In genomic region chr19:11065202-11065875, GRCm38 (mm10) we compare ENCODE assay signal across 19 mouse cellular contexts. TPM values are rescaled to one million over a fixed set of nuclear protein-coding genes. Genes with fewer than 3 reads are reported as not detected.
DNase-seq lines count a peak whose midpoint lies in the region; ATAC-seq and TF ChIP-seq lines count a peak whose summit lies in the region.
"Had no signal": no experiment of that assay in that cellular context is flagged by ENCODE, and none has a peak within 500 bp of the region (broad histone marks: within the 10 kb centered on the region; RNA-seq: fewer than 3 reads in every experiment).

No protein-coding gene starts in this region.

- H3K27me3 ChIP-seq in thymus, adult 2 months (ENCODE audit: control insufficient read depth, insufficient read depth, low read length): no peaks in the 10 kb centered on the region
- no peaks in the 10 kb centered on the region for H3K27me3 ChIP-seq in liver, postnatal 0 days (ENCODE audit: insufficient read depth, low read length)
- no peaks in the 10 kb centered on the region for H3K27me3 ChIP-seq in hindbrain, embryonic 14.5 days (ENCODE audit: control insufficient read depth, insufficient read depth, low read length)
- H3K27me3 ChIP-seq: forebrain, embryonic 15.5 days had no signal

- 6% methylated on average over 2 of the region's 2 CpGs for WGBS in thymus, adult 2 months
- WGBS in liver, postnatal 0 days (ENCODE audit: insufficient replicate concordance): 30% methylated on average over 2 of the region's 2 CpGs
- 93% methylated on average over 2 of the region's 2 CpGs for WGBS in hindbrain, embryonic 14.5 days

- intact Hi-C loops in heart, postnatal 14 days (cut with DNase I): no loop called here

- H3K4me1 ChIP-seq in thymus, adult 2 months (replicated peaks; ENCODE audit: control insufficient read depth, insufficient read depth, low read length): peaks cover 6% of the 10 kb centered on the region
- H3K4me1 ChIP-seq in liver, postnatal 0 days (ENCODE audit: insufficient read depth): no peaks in the 10 kb centered on the region
- no peaks in the 10 kb centered on the region for H3K4me1 ChIP-seq in hindbrain, embryonic 14.5 days (replicated peaks; ENCODE audit: control insufficient read depth, insufficient read depth, low read length)
- H3K4me1 ChIP-seq: forebrain, embryonic 15.5 days had no signal

- no peak for TF ChIP-seq CTCF in thymus, adult 2 months (IDR thresholded peaks at IDR 0.05; ENCODE audit: borderline replicate concordance, control insufficient read depth, extremely low read depth, insufficient read depth, low read length, poor library complexity)
- peak; percentile 20; the same call in 1 of the 2 replicates for TF ChIP-seq CTCF in liver, postnatal 0 days (IDR thresholded peaks at IDR 0.05; ENCODE audit: low read depth)

- no peaks in the 10 kb centered on the region for H3K36me3 ChIP-seq in thymus, adult 2 months (ENCODE audit: control insufficient read depth, insufficient read depth, low read length)
- H3K36me3 ChIP-seq in liver, postnatal 0 days (replicated peaks; ENCODE audit: insufficient read depth, low read length): no peaks in the 10 kb centered on the region
- no peaks in the 10 kb centered on the region for H3K36me3 ChIP-seq in hindbrain, embryonic 14.5 days (replicated peaks; ENCODE audit: control insufficient read depth, insufficient read depth)
- H3K36me3 ChIP-seq: forebrain, embryonic 15.5 days had no signal

- TF ChIP-seq POLR2A in thymus, adult 2 months (IDR thresholded peaks at IDR 0.05; ENCODE audit: control insufficient read depth, extremely low read depth, insufficient read depth, low read length, poor library complexity): no peak

- H3K9me3 ChIP-seq in liver, postnatal 0 days (ENCODE audit: low read length): no peaks in the 10 kb centered on the region
- 0 out of 2 replicates have a peak, but pooled peaks cover 7% of the 10 kb centered on the region for H3K9me3 ChIP-seq in hindbrain, embryonic 14.5 days (ENCODE audit: control insufficient read depth, low read length)
- H3K9me3 ChIP-seq: forebrain, embryonic 15.5 days had no signal

- H3K4me3 ChIP-seq in thymus, adult 2 months (ENCODE audit: control insufficient read depth, insufficient read depth, low read length): no peak overlapping the region
- H3K4me3 ChIP-seq in liver, postnatal 0 days (ENCODE audit: low read depth, low read length): no peak overlapping the region
- H3K4me3 ChIP-seq in hindbrain, embryonic 14.5 days (replicated peaks; ENCODE audit: low read length): no peak overlapping the region
- H3K4me3 ChIP-seq: forebrain, embryonic 15.5 days had no signal

- peak; percentile 86 for DNase-seq in heart, adult 11 months
- no peak for DNase-seq in heart, postnatal 14 days
- peak; percentile 11 for DNase-seq in thymus, adult 2 months
- DNase-seq in thymus, postnatal 25 days: no peak
- DNase-seq in liver, postnatal 0 days: no peak
- no peak for DNase-seq in adrenal gland, adult 2 months
- no peak for DNase-seq in hindbrain, embryonic 14.5 days (ENCODE audit: low spot score)
- DNase-seq: adrenal gland, postnatal 25 days; cerebellum, postnatal 36 days; gastrocnemius, postnatal 36 days; kidney, postnatal 10 days had no signal

- H3K4me2 ChIP-seq in liver, postnatal 0 days (ENCODE audit: low read depth, low read length): no peak overlapping the region
- H3K4me2 ChIP-seq in hindbrain, embryonic 14.5 days (replicated peaks): no peak overlapping the region
- H3K4me2 ChIP-seq: forebrain, embryonic 15.5 days had no signal

- H3K9ac ChIP-seq in liver, postnatal 0 days (replicated peaks): no peak overlapping the region
- H3K9ac ChIP-seq in hindbrain, embryonic 14.5 days: no peak overlapping the region
- H3K9ac ChIP-seq: forebrain, embryonic 15.5 days had no signal

- no peak for TF ChIP-seq EP300 in liver, postnatal 0 days (IDR thresholded peaks at IDR 0.05; ENCODE audit: low read depth)

- H3K27ac ChIP-seq in thymus, adult 2 months (ENCODE audit: control insufficient read depth, insufficient read depth, low read length): no peak overlapping the region
- H3K27ac ChIP-seq in liver, postnatal 0 days (ENCODE audit: low read depth): peak overlapping the region; percentile 69; the same call in 1 of the 2 replicates
- H3K27ac ChIP-seq in hindbrain, embryonic 14.5 days: no peak overlapping the region
- H3K27ac ChIP-seq: forebrain, embryonic 15.5 days; hindbrain, postnatal 0 days had no signal

- peak; percentile 59 for ATAC-seq in liver, postnatal 0 days
- no peak for ATAC-seq in erythroblast, adult 5-6 weeks (replicated peaks; ENCODE audit: low FRiP score, poor library complexity, severe bottlenecking)
- ATAC-seq in hindbrain, embryonic 14.5 days (ENCODE audit: low FRiP score): no peak
- ATAC-seq: forebrain, embryonic 15.5 days; hindbrain, postnatal 0 days; midbrain, embryonic 16.5 days had no signal

RNA-seq across cellular contexts. Expression of gene Ms4a8a, which starts 15.6 kb away (rescaled TPM):
- 1 to 10 TPM; 1.8 to 2.7 TPM for total RNA-seq in heart, postnatal 14 days (2021)
- polyA plus RNA-seq in thymus, adult 2 months (2012; rRNA removed): 0.70 and 1.8 TPM in 2 replicates
- polyA plus RNA-seq in liver, postnatal 0 days (2015; fragmentation: Nextera tagmentation; extraction: Ambion mirVana): 0.13 and 0.26 TPM in 2 replicates
- total RNA-seq in erythroblast, adult 5-6 weeks (2015; ENCODE audit: low replicate concordance): 5.4 and 9.6 TPM in 2 replicates
- total RNA-seq in erythroblast, adult 5-6 weeks (2017; ENCODE audit: low replicate concordance): 0.34 and 5.2 TPM in 2 replicates
- total RNA-seq in adrenal gland, adult 2 months (2021): 1 to 10 TPM; 3.5 to 3.9 TPM
- polyA plus RNA-seq in adrenal gland, adult 2 months (2012; rRNA removed): 0.57 and 0.95 TPM in 2 replicates
- not detected in 2 replicates for polyA plus RNA-seq in hindbrain, embryonic 14.5 days (2014; fragmentation: Nextera tagmentation; extraction: Ambion mirVana)
- total RNA-seq: hindbrain, postnatal 0 days; layer of hippocampus, postnatal 25 days had no signal
- polyA plus RNA-seq: forebrain, embryonic 15.5 days; hindbrain, postnatal 0 days; limb, embryonic 11.5 days; midbrain, embryonic 16.5 days had no signal

RNA-seq across cellular contexts. Expression of gene Ms4a18, which starts 47.5 kb away (rescaled TPM):
- not detected for total RNA-seq in heart, postnatal 14 days (2021)
- polyA plus RNA-seq in thymus, adult 2 months (2012; rRNA removed): 0.28 and 0.38 TPM in 2 replicates
- polyA plus RNA-seq in liver, postnatal 0 days (2015; fragmentation: Nextera tagmentation; extraction: Ambion mirVana): not detected in 2 replicates
- not detected in 2 replicates for total RNA-seq in erythroblast, adult 5-6 weeks (2015; ENCODE audit: low replicate concordance)
- total RNA-seq in erythroblast, adult 5-6 weeks (2017; ENCODE audit: low replicate concordance): not detected in 2 replicates
- total RNA-seq in adrenal gland, adult 2 months (2021): not detected
- polyA plus RNA-seq in adrenal gland, adult 2 months (2012; rRNA removed): not detected in 2 replicates
- not detected in 2 replicates for polyA plus RNA-seq in hindbrain, embryonic 14.5 days (2014; fragmentation: Nextera tagmentation; extraction: Ambion mirVana)
- total RNA-seq: adrenal gland, postnatal 25 days; gastrocnemius, postnatal 36 days; hindbrain, postnatal 0 days; layer of hippocampus, postnatal 25 days had no signal
- polyA plus RNA-seq: forebrain, embryonic 15.5 days; heart, embryonic 16.5 days; hindbrain, postnatal 0 days; limb, embryonic 11.5 days; midbrain, embryonic 16.5 days; urinary bladder, adult 2 months had no signal

Comparison
In these comparisons a context has a peak if more than half of its experiments do, and no peak if none do; other contexts are left out.
1. DNase-seq: peak in heart, adult 11 months (single experiment) and thymus, adult 2 months (single experiment); none in heart, postnatal 14 days (0 of 2), thymus, postnatal 25 days (single experiment), liver, postnatal 0 days (single experiment), adrenal gland, adult 2 months (single experiment) and hindbrain, embryonic 14.5 days (single experiment).